Mouse (Mus musculus) forebrain, embryonic 10.5 days (tissue): ENCODE measurements around the gene Spats2. TPM values are rescaled to one million over a fixed set of nuclear protein-coding genes. Genes with fewer than 3 reads are reported as not detected.
A peak's percentile ranks its signal among the peaks of the same experiment; 100 is the strongest.
"Not testable (repeated sequence)": the region's sequence is repeated elsewhere in the genome, so short reads cannot be mapped to it uniquely, and the experiment has no call there.

Experiments used
- DNase-seq: peaks from one replicate; pipeline ENCODE4 v3.0.0-alpha.2; 2017; ENCODE audit warnings: low spot score; ENCODE audit errors: extremely low spot score
- H3K27ac ChIP-seq: fragments of 300-500 bp; sonication (generic); 2 replicates; pipeline ENCODE4 v1.5.1; 2016; ENCODE audit warnings: mild to moderate bottlenecking
- H3K27me3 ChIP-seq: fragments of 300-500 bp; sonication (generic); 2 replicates; pipeline ENCODE4 v1.6.1; 2016; ENCODE audit warnings: mild to moderate bottlenecking; ENCODE audit not compliant: poor library complexity, severe bottlenecking
- H3K36me3 ChIP-seq: fragments of 300-500 bp; sonication (generic); replicated peaks from 2 replicates; pipeline ENCODE4 v1.6.1; 2016; ENCODE audit warnings: mild to moderate bottlenecking, moderate library complexity
- H3K4me1 ChIP-seq: fragments of 300-500 bp; sonication (generic); 2 replicates; pipeline ENCODE4 v1.6.1; 2016
- H3K4me3 ChIP-seq: fragments of 300-500 bp; sonication (generic); 2 replicates; pipeline ENCODE4 v1.5.1; 2016; ENCODE audit warnings: mild to moderate bottlenecking, moderate library complexity
- H3K9me3 ChIP-seq: fragments of 300-500 bp; sonication (generic); 2 replicates; pipeline ENCODE4 v1.6.1; 2016; ENCODE audit warnings: mild to moderate bottlenecking, moderate library complexity
- WGBS: fragments of 180-500 bp; shearing (Covaris S2); methylation state at CpG from one replicate; pipeline ENCODE4 v1.1.7; 2016; 5-methylcytosine and 5-hydroxymethylcytosine counted together
- polyA plus RNA-seq: library from polyadenylated mRNA; unstranded; fragments of >200 nt; fragmentation: Nextera tagmentation; extraction: Ambion mirVana; gene quantifications from 2 replicates; pipeline ENCODE4 v1.2.1, GENCODE M21; 2016

Spats2 gene
- polyA plus RNA-seq, 1 experiment from 2014 or later, result 53.5 TPM

- Histone ChIP-seq H3K9me3 (no peaks in the 10 kb centered on the region), H3K4me3 (no peak overlapping the region), H3K36me3 (peaks cover 63% of the 10 kb centered on the region), H3K4me1 (peaks cover 22% of the 10 kb centered on the region), H3K27me3 (no peaks in the 10 kb centered on the region), H3K27ac (no peak overlapping the region)
- DNase-seq, result no peak
- WGBS, result 87% methylated on average over 9 of the region's 9 CpGs
Measured at GRCm38 (mm10) chr15:99248972-99249371, 123.3 kb downstream of the Spats2 start.

- H3K4me3 ChIP-seq, result no peak overlapping the region
- no peak for DNase-seq
- no peaks in the 10 kb centered on the region for H3K27me3 ChIP-seq
- peaks cover 53% of the 10 kb centered on the region for H3K36me3 ChIP-seq
- H3K27ac ChIP-seq, result no peak overlapping the region
- peaks cover 22% of the 10 kb centered on the region for H3K4me1 ChIP-seq
- no peaks in the 10 kb centered on the region for H3K9me3 ChIP-seq
- WGBS, result 96% methylated on average over 11 of the region's 11 CpGs
Measured at GRCm38 (mm10) chr15:99249938-99250337, 124.2 kb downstream of the Spats2 start.

DNA sequence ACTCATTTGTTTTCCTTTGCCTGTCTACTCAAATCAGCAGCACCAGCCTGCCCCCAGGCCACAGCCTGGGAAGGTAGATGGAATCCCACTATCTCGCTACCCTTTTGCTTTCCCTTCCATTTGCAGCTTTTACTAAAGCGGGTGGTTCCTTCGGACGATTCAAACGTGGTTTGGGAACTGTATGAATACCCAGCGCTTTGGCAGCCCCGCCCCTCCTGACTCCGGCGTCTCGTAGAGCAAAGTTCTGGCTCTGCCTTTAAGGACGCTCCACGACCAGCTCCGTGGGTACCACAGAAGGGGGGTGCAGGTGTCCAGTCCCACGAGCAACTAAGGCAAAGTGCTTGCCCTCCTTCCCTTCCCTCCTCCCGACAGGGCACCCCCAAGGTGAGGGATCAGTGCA is 125.4 kb downstream of the Spats2 start:
- H3K4me3 ChIP-seq, result peak overlapping the region; percentile 76
- H3K36me3 ChIP-seq, result peaks cover 41% of the 10 kb centered on the region
- DNase-seq, H3K27me3 ChIP-seq, H3K9me3 ChIP-seq: not testable (repeated sequence)
- WGBS, result 1% methylated on average over 15 of the region's 15 CpGs
- peaks cover 22% of the 10 kb centered on the region for H3K4me1 ChIP-seq
- peak overlapping the region; percentile 79 for H3K27ac ChIP-seq

DNA sequence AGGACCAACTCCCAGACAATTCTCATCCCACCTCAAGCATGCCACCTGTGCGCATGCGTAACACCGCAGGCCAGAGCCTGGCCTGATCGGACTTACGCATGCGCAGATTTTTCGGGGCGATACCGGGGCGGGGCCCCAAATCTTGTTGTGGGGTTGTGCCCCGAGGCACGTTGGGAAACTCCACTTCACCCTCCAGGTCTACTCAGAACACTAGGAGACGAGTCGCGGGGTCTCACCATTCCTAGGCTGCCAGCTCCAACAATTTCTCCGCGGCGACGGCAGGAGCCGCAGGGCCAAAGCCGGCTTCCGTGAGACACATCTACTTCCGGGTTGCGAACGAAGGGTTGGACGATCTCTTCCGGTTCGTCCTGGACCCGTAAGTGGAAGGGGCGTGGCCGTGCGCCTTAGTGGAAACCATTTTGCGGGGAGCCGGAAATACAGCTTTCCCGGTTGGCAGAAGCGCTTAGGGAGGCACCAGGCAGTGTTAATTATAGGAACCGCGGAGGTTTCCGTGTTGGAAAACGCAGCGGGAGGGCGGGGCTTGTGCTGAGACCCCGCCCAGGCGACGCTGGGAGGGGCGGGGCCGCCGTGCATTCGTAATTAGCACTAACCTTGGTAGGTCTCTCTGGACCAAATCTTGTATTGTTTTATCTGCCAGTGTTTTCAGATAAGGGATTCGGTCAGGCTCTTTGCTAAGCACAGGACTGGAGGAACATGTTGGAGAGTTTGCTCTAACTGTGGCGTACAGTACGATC is 126.1 kb downstream of the Spats2 start, which contains the start of gene Mcrs1:
Gene Mcrs1 (minus strand): TSS at position 336 of the 755 bp plus-strand sequence.
- H3K4me1 ChIP-seq, result peaks cover 22% of the 10 kb centered on the region
- peak within 1 kb of the TSS; percentile 97 for H3K27ac ChIP-seq
- H3K4me3 ChIP-seq, result peak within 1 kb of the TSS; percentile 76
- H3K36me3 ChIP-seq, result peaks cover 34% of the 10 kb centered on the region
- DNase-seq, result peak; percentile 95
- WGBS, result under 1% methylated on average over 52 of the region's 52 CpGs
- H3K27me3 ChIP-seq, result no peaks in the 10 kb centered on the region
- no peaks in the 10 kb centered on the region for H3K9me3 ChIP-seq

DNA sequence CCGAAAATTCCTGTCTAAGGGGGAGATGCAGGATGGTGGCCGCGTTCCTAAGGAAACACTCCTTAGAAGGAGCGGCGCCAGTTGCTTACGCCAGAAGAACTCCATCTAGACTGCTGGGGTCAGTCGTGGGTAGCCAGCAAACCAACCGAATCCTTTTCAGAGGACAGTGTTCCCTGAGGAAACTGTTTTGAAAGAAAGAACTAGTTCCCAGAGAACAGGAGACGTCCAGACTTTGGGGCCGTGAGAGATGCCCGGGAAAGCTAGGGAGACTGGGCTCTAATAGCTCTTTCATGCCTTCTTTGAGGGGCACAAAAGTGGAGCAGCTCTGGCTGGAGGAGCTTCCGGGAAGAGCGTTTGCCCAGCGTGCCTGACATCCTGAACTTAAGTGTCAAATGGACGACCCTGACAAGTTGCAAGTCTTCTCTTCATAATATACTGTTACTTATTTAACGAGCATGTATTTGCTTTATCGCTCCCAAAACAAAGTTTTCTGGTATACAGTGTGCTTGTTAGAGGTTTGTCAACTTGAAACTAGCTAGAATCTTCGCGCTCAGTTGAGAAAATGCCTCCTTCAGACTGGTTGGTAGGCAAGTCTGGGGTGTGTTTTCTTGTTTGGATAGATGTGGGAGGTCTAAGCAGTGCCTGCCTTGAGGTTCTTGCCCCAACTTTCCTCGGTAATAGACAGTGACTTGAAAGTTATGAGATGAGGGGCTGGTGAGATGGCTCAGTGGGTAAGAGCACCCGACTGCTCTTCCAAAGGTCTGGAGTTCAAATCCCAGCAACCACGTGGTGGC is 126.9 kb downstream of the Spats2 start:
- H3K36me3 ChIP-seq, result peaks cover 27% of the 10 kb centered on the region
- H3K27me3 ChIP-seq, result no peaks in the 10 kb centered on the region
- 7% methylated on average over 22 of the region's 22 CpGs for WGBS
- no peaks in the 10 kb centered on the region for H3K9me3 ChIP-seq
- H3K27ac ChIP-seq, result peak overlapping the region; percentile 97
- H3K4me1 ChIP-seq, result peaks cover 22% of the 10 kb centered on the region
- DNase-seq, result no peak
- peak overlapping the region; percentile 76 for H3K4me3 ChIP-seq

DNA sequence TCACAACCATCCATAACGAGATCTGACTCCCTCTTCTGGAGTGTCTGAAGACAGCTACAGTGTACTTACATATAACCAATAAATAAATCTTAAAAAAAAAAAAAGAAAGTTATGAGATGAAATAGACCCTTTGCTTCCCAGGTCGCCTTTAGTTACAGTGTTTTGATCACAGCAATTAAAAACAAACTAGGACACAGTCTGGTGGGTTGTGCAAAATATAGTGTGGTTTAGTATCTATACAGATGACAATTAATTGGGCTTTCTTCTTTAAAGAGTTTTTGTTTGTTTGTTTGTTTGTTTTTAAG is 127.4 kb downstream of the Spats2 start:
- H3K9me3 ChIP-seq, H3K27me3 ChIP-seq, H3K27ac ChIP-seq, DNase-seq: not testable (repeated sequence)
- Histone ChIP-seq H3K4me3 (peak overlapping the region; percentile 76; the same call in 1 of the 2 replicates), H3K4me1 (peaks cover 22% of the 10 kb centered on the region), H3K36me3 (peaks cover 21% of the 10 kb centered on the region)
- 52% methylated on average over 2 of the region's 2 CpGs for WGBS

- 96% methylated on average over 6 of the region's 6 CpGs for WGBS
- peaks cover 22% of the 10 kb centered on the region for H3K4me1 ChIP-seq
- H3K4me3 ChIP-seq, result no peak overlapping the region
- DNase-seq, result no peak
- no peaks in the 10 kb centered on the region for H3K27me3 ChIP-seq
- no peak overlapping the region for H3K27ac ChIP-seq
- peaks cover 15% of the 10 kb centered on the region for H3K36me3 ChIP-seq
- H3K9me3 ChIP-seq, result no peaks in the 10 kb centered on the region
Measured at GRCm38 (mm10) chr15:99253772-99254171, 128.1 kb downstream of the Spats2 start.

GRCm38 (mm10) chr15:99254477-99255005 is 128.8 kb downstream of the Spats2 start:
- H3K27ac ChIP-seq, result no peak overlapping the region
- no peaks in the 10 kb centered on the region for H3K27me3 ChIP-seq
- 86% methylated on average over 2 of the region's 2 CpGs for WGBS
- DNase-seq, result no peak
- no peaks in the 10 kb centered on the region for H3K9me3 ChIP-seq
- peaks cover 7% of the 10 kb centered on the region for H3K36me3 ChIP-seq
- H3K4me3 ChIP-seq, result no peak overlapping the region
- peaks cover 27% of the 10 kb centered on the region for H3K4me1 ChIP-seq

GRCm38 (mm10) chr15:99255241-99255749 is 129.6 kb downstream of the Spats2 start:
- Histone ChIP-seq H3K27ac (no peak overlapping the region), H3K27me3 (no peaks in the 10 kb centered on the region), H3K4me3 (no peak overlapping the region), H3K36me3 (no peaks in the 10 kb centered on the region), H3K9me3 (no peaks in the 10 kb centered on the region), H3K4me1 (peaks cover 32% of the 10 kb centered on the region)
- DNase-seq, result no peak
- WGBS, result 90% methylated on average over 6 of the region's 6 CpGs

- H3K36me3 ChIP-seq, result no peaks in the 10 kb centered on the region
- H3K4me3 ChIP-seq, result peak overlapping the region; percentile 45
- peaks cover 20% of the 10 kb centered on the region for H3K4me1 ChIP-seq
- no peak for DNase-seq
- WGBS, result 66% methylated on average over 8 of the region's 8 CpGs
- H3K27me3 ChIP-seq, result no peaks in the 10 kb centered on the region
- H3K27ac ChIP-seq, result peak overlapping the region; percentile 70; the same call in 1 of the 2 replicates
- H3K9me3 ChIP-seq, result no peaks in the 10 kb centered on the region
Measured at GRCm38 (mm10) chr15:99259167-99259729, 133.5 kb downstream of the Spats2 start.

- 3% methylated on average over 10 of the region's 10 CpGs for WGBS
- Histone ChIP-seq H3K27me3 (no peaks in the 10 kb centered on the region), H3K27ac (peak overlapping the region; percentile 70; the same call in 1 of the 2 replicates), H3K4me3 (peak overlapping the region; percentile 45), H3K36me3 (no peaks in the 10 kb centered on the region), H3K4me1 (peaks cover 25% of the 10 kb centered on the region), H3K9me3 (no peaks in the 10 kb centered on the region)
- peak; percentile 85 for DNase-seq
Measured at GRCm38 (mm10) chr15:99259730-99260252, 134.1 kb downstream of the Spats2 start.

DNA sequence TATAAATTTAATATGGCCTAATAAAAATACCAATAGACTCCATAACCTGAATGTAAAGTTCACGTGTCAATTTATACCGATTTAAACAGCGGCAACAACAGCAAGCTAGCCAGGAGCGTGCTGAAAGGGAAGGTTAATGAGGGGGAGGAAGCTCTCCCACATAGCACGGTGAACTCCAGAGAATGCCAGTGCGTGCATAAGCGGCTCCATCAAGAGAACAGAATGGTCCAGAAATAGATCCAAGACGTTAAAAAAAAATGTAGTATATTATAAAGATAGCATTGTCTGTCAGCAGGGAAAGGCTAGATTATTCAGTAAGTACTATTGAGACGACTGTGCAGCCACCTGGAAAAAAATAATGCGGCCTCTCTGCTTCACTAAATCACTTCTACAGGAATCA is 137.0 kb downstream of the Spats2 start:
- Histone ChIP-seq H3K9me3 (no peaks in the 10 kb centered on the region), H3K36me3 (no peaks in the 10 kb centered on the region), H3K4me3 (no peak overlapping the region), H3K4me1 (peaks cover 28% of the 10 kb centered on the region), H3K27ac (no peak overlapping the region), H3K27me3 (no peaks in the 10 kb centered on the region)
- no peak for DNase-seq
- WGBS, result 77% methylated on average over 10 of the region's 10 CpGs
